Mouse (Mus musculus) myocyte (in vitro differentiated cells): ENCODE results near the gene Fars2.

ENCODE experiments used
- CEBPB ChIP-seq: IDR thresholded peaks from 2 replicates; pipeline ENCODE4 v1.6.1; 2011; ENCODE audit warnings: mild to moderate bottlenecking, moderate library complexity; ENCODE audit not compliant: poor library complexity, insufficient read depth, severe bottlenecking
- MAX ChIP-seq: IDR thresholded peaks from one replicate; pipeline ENCODE4 v1.6.1; 2011; ENCODE audit warnings: low read depth, mild to moderate bottlenecking, control low read depth
- POLR2A ChIP-seq: IDR thresholded peaks from one replicate; pipeline ENCODE4 v1.6.1; 2011; ENCODE audit warnings: low read depth, mild to moderate bottlenecking, control low read depth, moderate library complexity; ENCODE audit not compliant: insufficient read length
- POLR2AphosphoS2 ChIP-seq: IDR thresholded peaks from one replicate; pipeline ENCODE4 v1.6.1; 2011; ENCODE audit warnings: low read depth, control low read depth; ENCODE audit not compliant: insufficient read length
- SRF ChIP-seq: IDR thresholded peaks from one replicate; pipeline ENCODE4 v1.6.1; 2011; ENCODE audit warnings: low read depth; ENCODE audit not compliant: control insufficient read depth, insufficient read length
- USF1 ChIP-seq: IDR thresholded peaks from one replicate; pipeline ENCODE4 v1.6.1; 2011; ENCODE audit warnings: low read depth, mild to moderate bottlenecking, control low read depth, moderate library complexity

GRCm38 (mm10) chr13:36199288-36199687, 82.1 kb downstream of the Fars2 start:
- TF ChIP-seq POLR2A, result no peak
- no peak for TF ChIP-seq CEBPB
- no peak for TF ChIP-seq POLR2AphosphoS2
- no peak for TF ChIP-seq SRF
- no peak for TF ChIP-seq USF1
- no peak for TF ChIP-seq MAX
